Mouse (Mus musculus) kidney, adult 2 months (tissue): ENCODE data around the gene Aqp7. TPM values are rescaled to one million over a fixed set of nuclear protein-coding genes. Genes with fewer than 3 reads are reported as not detected.

Experiments
- DNase-seq: peaks from one replicate; pipeline ENCODE4 v3.0.0; 2021
- H3K27ac ChIP-seq: fragments of 200-500 bp; 2 replicates; pipeline ENCODE4 v1.5.1; 2012; ENCODE audit warnings: low read depth, low read length, control low read depth, inconsistent platforms; ENCODE audit not compliant: insufficient read depth
- H3K27me3 ChIP-seq: fragments of 200-500 bp; replicated peaks from 2 replicates; pipeline ENCODE4 v1.6.1; 2012; ENCODE audit warnings: mild to moderate bottlenecking, moderate library complexity, low read length, inconsistent platforms; ENCODE audit not compliant: control insufficient read depth, insufficient read depth
- H3K36me3 ChIP-seq: fragments of 200-500 bp; 2 replicates; pipeline ENCODE4 v1.6.1; 2012; ENCODE audit warnings: mild to moderate bottlenecking, moderate library complexity, low read length, inconsistent platforms; ENCODE audit not compliant: control insufficient read depth, insufficient read depth
- H3K4me1 ChIP-seq: fragments of 200-500 bp; 2 replicates; pipeline ENCODE4 v1.6.1; 2011; ENCODE audit warnings: low read length; ENCODE audit not compliant: control insufficient read depth, insufficient read depth
- H3K4me3 ChIP-seq: fragments of 200-500 bp; 2 replicates; pipeline ENCODE4 v1.5.1; 2011; ENCODE audit warnings: mild to moderate bottlenecking, low read depth, low read length, control low read depth; ENCODE audit not compliant: insufficient read depth
- CTCF ChIP-seq: fragments of 200-500 bp; conservative IDR thresholded peaks from 2 replicates; pipeline ENCODE4 v1.5.1; 2011; ENCODE audit warnings: low read depth, mild to moderate bottlenecking, control low read depth, low read length, moderate library complexity, mixed read lengths; ENCODE audit not compliant: insufficient read depth, insufficient read length
- POLR2A ChIP-seq: fragments of 200-500 bp; IDR thresholded peaks from one replicate; pipeline ENCODE4 v1.6.1; 2011; ENCODE audit warnings: low read depth, low read length, control low read depth
- WGBS: fragments of 180-500 bp; shearing (Covaris S2); methylation state at CpG from one replicate; pipeline ENCODE4 v1.1.7; 2018; 5-methylcytosine and 5-hydroxymethylcytosine counted together
- polyA plus RNA-seq: library from polyadenylated mRNA; depleted of rRNA; stranded (reverse); fragments of >200 nt; gene quantifications from 2 replicates; pipeline ENCODE4 v1.2.3, GENCODE M21; 2012; rRNA removed

The Aqp7 gene
- polyA plus RNA-seq, 1 experiment, result 30.6 TPM

DNA sequence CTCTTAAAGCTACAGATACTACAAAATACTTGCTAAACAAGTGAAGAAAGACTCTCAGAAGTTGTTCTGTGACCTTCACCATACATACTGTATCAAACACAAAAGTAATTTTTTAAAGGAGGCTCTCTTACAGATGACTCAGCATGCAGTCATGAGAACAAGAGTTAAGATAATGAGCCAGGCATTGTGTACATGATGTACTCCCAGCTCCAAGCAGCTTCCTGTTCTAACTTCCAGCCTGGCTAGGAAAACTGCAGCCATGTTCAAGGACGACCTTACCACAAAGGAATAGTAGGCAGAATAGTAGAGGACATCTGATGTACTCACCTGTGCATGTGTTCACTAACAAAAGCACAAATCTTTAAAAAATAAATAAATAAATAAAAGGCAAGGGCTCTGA is 47.7 kb downstream of the Aqp7 start:
- TF ChIP-seq CTCF, result no peak
- TF ChIP-seq POLR2A, result no peak
- no peak for DNase-seq
- no peak overlapping the region for H3K4me3 ChIP-seq
- H3K36me3 ChIP-seq, result peaks cover 37% of the 10 kb centered on the region
- no peak overlapping the region for H3K27ac ChIP-seq
- H3K27me3 ChIP-seq, result no peaks in the 10 kb centered on the region
- 82% methylated on average over 1 of the region's 1 CpGs for WGBS
- no peaks in the 10 kb centered on the region for H3K4me1 ChIP-seq

DNA sequence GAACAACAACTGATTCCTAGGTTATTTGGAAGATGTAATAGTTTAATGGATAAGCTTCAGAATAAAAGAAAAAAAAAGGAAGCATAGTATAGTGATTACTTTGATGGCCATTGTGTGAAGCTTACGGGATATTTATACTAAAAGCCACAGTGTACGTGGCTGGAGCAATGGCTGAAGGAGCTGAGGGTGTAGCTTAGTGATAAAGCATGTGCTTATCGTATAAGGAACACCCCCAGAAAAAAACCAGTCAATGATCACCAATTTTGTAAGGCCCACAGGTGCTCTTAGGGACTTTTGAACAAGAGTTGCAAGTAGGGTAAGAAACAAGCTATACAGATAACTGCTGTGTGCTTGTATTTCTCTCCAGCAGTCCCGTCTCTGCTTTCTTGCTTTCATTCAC is 50.0 kb downstream of the Aqp7 start:
- TF ChIP-seq POLR2A (no peak), CTCF (no peak)
- WGBS, result 96% methylated on average over 4 of the region's 4 CpGs
- Histone ChIP-seq H3K4me3 (no peak overlapping the region), H3K27me3 (no peaks in the 10 kb centered on the region), H3K36me3 (peaks cover 32% of the 10 kb centered on the region), H3K27ac (no peak overlapping the region), H3K4me1 (no peaks in the 10 kb centered on the region)
- no peak for DNase-seq

DNA sequence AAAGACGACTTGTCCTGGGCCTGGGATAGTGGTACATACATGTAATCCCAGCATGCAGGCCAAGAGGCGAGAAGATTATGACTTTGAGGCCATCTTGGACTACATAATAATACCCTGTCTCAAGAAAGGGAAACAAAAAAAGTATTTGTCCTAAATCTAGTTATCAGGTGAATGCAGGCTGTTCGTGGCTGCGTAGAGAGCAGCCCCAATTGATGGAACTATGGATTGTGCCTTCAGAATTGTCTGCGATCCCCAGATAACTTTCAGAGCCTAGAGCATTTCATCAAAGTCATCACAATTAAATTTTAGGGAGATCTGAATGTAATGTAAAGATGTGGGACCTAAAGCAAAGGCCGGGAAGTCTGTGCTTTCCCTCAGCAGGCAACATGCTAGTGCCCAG is 51.6 kb downstream of the Aqp7 start:
- Histone ChIP-seq H3K4me3 (no peak overlapping the region), H3K4me1 (no peaks in the 10 kb centered on the region), H3K36me3 (peaks cover 28% of the 10 kb centered on the region), H3K27me3 (no peaks in the 10 kb centered on the region), H3K27ac (no peak overlapping the region)
- WGBS, result 96% methylated on average over 6 of the region's 6 CpGs
- DNase-seq, result no peak
- TF ChIP-seq CTCF (no peak), POLR2A (no peak)

DNA sequence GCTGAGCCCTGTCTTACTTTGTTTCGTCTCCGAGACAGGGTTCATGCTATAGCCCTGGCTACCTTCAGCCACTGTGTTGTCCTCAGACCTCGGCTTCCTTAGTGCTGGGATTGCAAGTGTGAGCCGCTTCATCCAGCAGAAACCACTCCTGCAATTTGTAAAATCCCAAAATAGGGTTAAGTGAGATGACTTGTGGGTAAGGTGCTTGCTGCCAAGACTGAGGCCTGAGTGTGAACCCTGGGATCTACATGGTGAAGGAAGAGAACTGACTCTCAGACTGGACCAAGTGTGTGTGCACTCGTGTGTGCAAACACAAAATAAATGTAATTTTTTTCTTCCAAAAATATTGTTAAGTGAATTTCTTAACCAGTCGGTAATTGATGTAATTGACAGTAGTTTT is 58.3 kb downstream of the Aqp7 start:
- 85% methylated on average over 6 of the region's 6 CpGs for WGBS
- no peak for DNase-seq
- no peak overlapping the region for H3K27ac ChIP-seq
- H3K27me3 ChIP-seq, result no peaks in the 10 kb centered on the region
- H3K36me3 ChIP-seq, result peaks cover 13% of the 10 kb centered on the region
- H3K4me1 ChIP-seq, result no peaks in the 10 kb centered on the region
- H3K4me3 ChIP-seq, result no peak overlapping the region
- TF ChIP-seq POLR2A, result no peak

DNA sequence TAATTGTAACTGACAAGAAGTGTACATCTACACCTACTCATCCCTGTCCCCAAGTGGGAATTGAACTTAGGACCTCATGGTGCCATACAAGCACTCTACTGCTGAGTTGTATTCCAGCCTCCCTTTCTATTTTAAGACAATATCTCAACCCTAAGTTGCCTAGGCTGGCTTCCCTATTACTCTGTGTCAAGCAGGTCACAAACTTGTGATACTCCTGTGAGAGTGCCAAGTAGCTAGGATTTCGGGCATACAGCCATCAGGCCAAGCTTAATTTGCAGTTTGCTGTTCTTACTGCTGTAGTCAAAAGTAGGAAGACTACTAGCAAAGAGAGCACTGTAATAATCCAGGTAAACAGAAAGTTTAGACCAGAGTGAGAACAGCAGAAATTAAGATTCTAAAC is 64.3 kb downstream of the Aqp7 start:
- DNase-seq, result peak; percentile 32
- H3K27ac ChIP-seq, result no peak overlapping the region
- 50% methylated on average over 1 of the region's 1 CpGs for WGBS
- H3K36me3 ChIP-seq, result peaks cover 13% of the 10 kb centered on the region
- TF ChIP-seq POLR2A (no peak), CTCF (no peak)
- H3K27me3 ChIP-seq, result no peaks in the 10 kb centered on the region
- no peaks in the 10 kb centered on the region for H3K4me1 ChIP-seq
- no peak overlapping the region for H3K4me3 ChIP-seq

Other genes starting within 250 kb of the Aqp7 start
- 20.1 and 22.2 TPM in 2 replicates for gene B4galt1, start 194.1 kb downstream of the Aqp7 start, polyA plus RNA-seq
- 2.6 and 3.2 TPM in 2 replicates for gene Spink4, start 128.1 kb downstream of the Aqp7 start, polyA plus RNA-seq
- gene Bag1, start 99.8 kb downstream of the Aqp7 start, polyA plus RNA-seq, result 133 and 162 TPM in 2 replicates
- 25.7 and 41.9 TPM in 2 replicates for gene Chmp5, start 99.7 kb downstream of the Aqp7 start, polyA plus RNA-seq
- 24.3 and 25.8 TPM in 2 replicates for gene Nfx1, start 77.2 kb downstream of the Aqp7 start, polyA plus RNA-seq
- gene Aqp3, start 50.0 kb upstream of the Aqp7 start, polyA plus RNA-seq, result 311 and 352 TPM in 2 replicates
- 29.0 and 29.3 TPM in 2 replicates for gene Nol6, start 76.3 kb upstream of the Aqp7 start, polyA plus RNA-seq
- 59.7 and 67.4 TPM in 2 replicates for gene Ube2r2, start 87.6 kb upstream of the Aqp7 start, polyA plus RNA-seq
- 38.9 and 39.3 TPM in 2 replicates for gene Ubap2, start 227.0 kb upstream of the Aqp7 start, polyA plus RNA-seq